Mouse (Mus musculus) colon, adult 2 months (tissue): ENCODE results near the gene Xlr4a. TPM values are rescaled to one million over a fixed set of nuclear protein-coding genes. Genes with fewer than 3 reads are reported as not detected.

Experiments used
- polyA plus RNA-seq: library from polyadenylated mRNA; depleted of rRNA; stranded (reverse); fragments of >200 nt; gene quantifications from 2 replicates; pipeline ENCODE4 v1.2.3, GENCODE M21; 2012; rRNA removed

The Xlr4a gene
- polyA plus RNA-seq, result 0.13 TPM in 1 of 2 replicates, not detected in the other

DNA sequence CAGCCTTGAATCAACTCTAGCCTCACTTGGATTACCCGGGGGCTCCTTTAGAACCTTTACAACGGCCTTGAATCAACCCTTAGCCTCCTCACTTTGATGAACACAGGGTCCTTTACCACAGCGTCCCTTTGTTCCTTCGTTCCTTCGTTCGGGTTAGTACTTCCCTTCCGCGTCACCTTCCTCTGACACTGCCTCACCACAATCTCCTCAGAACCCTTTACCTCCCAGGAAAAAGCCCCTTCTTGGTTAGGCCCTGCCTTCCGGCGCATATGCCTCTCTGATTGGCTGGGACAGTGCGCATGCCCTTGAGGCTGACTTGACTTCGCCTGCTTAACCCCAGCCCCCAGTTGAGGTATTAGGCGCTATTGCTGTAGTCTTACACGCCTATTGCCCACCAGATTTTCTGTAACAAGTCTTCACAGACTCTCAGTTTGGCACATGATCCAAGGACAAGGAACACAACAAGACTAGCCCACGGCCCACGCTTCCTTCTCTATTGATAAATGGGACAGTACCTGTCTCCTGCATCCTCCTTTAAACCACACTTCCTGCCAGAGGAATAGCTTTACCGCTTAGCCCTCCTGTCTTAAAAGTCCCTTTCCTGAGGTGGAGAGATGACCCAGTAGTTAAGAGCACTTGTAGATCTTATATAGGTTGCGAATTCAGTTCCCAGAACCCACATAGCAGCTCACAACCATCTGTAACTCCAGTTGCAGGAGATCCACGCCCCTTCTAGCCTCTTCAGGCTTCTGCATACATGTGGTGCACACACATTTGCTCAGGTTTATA is at the start of gene Xlr4a:
TSS of gene Xlr4a (minus strand) at position 212 of the 789 bp plus-strand sequence.

DNA sequence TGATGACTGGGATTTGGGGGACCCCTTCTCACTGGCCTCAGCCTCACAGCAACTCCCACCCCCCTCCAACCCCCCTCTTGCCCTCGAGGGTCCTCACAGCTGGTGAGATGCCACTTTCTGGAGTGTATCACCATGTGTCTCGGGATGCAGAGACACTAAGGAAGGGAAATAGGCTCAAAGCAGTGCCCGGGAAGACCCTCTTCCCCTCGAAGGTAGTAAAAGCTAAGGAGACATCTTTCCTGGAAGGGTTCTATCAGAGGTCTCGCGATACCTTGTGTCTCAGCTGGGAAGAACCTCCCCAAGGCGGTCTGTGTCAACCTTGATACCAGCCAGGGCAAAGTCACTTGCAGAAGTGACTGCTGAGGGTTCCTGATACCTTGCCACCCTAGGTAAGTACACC is 34.5 kb upstream of the Xlr4a start, which contains the start of gene Gm14685:
TSS of gene Gm14685 (plus strand) at position 301 of the 400 bp plus-strand sequence.

DNA sequence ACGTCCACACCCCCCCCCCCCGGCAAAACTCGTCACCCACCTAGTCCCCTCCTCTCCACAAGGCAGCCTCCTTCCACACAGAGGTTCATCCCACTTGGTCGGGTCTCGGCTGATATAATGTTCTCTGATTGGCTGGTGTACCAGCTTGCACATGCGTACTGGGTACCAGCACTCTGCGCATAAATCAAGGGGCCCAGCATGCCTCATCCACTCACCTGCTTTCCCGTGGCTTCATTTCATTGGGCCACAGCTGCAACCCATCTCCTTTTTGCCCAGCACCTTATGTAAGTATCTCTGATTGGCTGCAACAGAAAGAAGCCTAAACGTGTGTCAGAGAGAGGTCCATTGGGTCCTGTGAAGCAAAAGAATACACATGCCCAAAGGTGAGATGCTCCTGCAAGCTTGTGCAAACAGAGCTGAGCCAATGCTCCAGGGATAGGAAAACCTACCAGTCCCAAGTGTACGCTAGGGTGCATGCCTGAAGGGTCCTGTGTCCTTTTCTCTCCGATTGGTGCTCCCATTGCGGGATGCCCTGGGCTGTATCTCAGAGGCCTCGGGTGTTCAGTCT is 14.7 kb upstream of the Xlr4a start, which contains the start of gene Xlr3a:
TSS of gene Xlr3a (minus strand) at position 155 of the 568 bp plus-strand sequence.

DNA sequence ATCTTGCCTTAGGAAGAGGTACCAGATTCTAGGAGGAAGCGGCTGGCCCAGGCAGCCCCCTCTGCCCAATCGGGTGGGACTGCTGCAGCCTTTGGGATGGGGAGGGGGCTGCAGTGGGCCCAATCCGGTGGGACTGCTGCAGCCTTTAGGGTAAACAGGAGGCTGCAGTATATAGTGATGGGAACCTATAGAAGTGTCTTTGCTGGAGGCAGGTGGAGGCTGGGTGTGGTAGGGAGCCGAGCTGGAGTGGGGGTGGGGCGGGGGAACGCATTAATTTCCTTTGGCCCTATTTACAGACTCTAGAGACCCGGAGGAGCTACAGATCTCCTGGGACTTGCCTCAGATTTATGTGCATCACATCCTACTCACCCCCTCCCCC is 17.9 kb downstream of the Xlr4a start, which contains the start of gene Pnma3:
TSS of gene Pnma3 (plus strand) at position 373 of the 379 bp plus-strand sequence.

DNA sequence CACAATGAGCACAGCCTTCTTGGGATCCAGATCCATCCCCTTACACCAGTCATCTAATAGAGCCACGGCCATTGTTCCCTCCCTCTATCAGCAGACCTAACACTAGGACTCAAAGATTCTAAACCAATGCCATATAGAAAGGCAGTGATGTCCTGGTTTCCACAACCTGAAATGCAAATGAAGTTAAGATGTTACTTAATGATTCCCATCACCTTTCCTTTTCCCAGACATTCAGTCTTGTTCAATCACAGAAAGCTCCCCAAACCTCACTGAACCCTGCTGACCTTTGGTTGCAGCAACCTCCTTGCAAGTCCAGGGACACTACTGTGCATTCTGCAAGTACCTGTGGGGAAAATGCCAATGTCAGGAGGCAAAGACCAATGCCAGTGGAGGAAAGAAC is 45.3 kb downstream of the Xlr4a start, which contains the start of gene Pnma5:
TSS of gene Pnma5 (minus strand) at position 101 of the 400 bp plus-strand sequence.

Other genes with a start within 250 kb of the Xlr4a start
- 1.1 and 1.2 TPM in 2 replicates for gene Cetn2, start 164.1 kb downstream of the Xlr4a start, polyA plus RNA-seq
- gene Nsdhl, start 163.9 kb downstream of the Xlr4a start, polyA plus RNA-seq, result 11.7 and 12.9 TPM in 2 replicates
- 0.41 and 0.63 TPM in 2 replicates for gene Zfp185, start 95.1 kb downstream of the Xlr4a start, polyA plus RNA-seq
- gene Pnma5, start 45.4 kb downstream of the Xlr4a start, polyA plus RNA-seq, result not detected in 2 replicates
- gene Pnma3, start 17.7 kb downstream of the Xlr4a start, polyA plus RNA-seq, result 0.05 and 0.08 TPM in 2 replicates
- gene Xlr3a, start 14.6 kb upstream of the Xlr4a start, polyA plus RNA-seq, result 0.35 TPM in 1 of 2 replicates, not detected in the other
- gene Gm14685, start 34.6 kb upstream of the Xlr4a start, polyA plus RNA-seq, result not detected in 2 replicates
- gene Xlr5b, start 66.3 kb upstream of the Xlr4a start, polyA plus RNA-seq, result not detected in 2 replicates
- gene DXBay18, start 67.0 kb upstream of the Xlr4a start, polyA plus RNA-seq, result 0.06 TPM in 1 of 2 replicates, not detected in the other
- not detected in 2 replicates for gene Spin2d, start 94.5 kb upstream of the Xlr4a start, polyA plus RNA-seq
- 0.26 and 0.36 TPM in 2 replicates for gene Xlr3b, start 109.7 kb upstream of the Xlr4a start, polyA plus RNA-seq
- gene Xlr4b, start 131.9 kb upstream of the Xlr4a start, polyA plus RNA-seq, result 0.15 TPM in 1 of 2 replicates, not detected in the other
- 24.4 and 26.4 TPM in 2 replicates for gene F8a, start 145.8 kb upstream of the Xlr4a start, polyA plus RNA-seq
- not detected in 2 replicates for gene Xlr4c, start 160.7 kb upstream of the Xlr4a start, polyA plus RNA-seq
- not detected in 2 replicates for gene Xlr3c, start 182.9 kb upstream of the Xlr4a start, polyA plus RNA-seq
- gene Xlr5a, start 210.5 kb upstream of the Xlr4a start, polyA plus RNA-seq, result not detected in 2 replicates
- not detected in 2 replicates for gene Xlr5c, start 210.5 kb upstream of the Xlr4a start, polyA plus RNA-seq